In the genomic region with DNA sequence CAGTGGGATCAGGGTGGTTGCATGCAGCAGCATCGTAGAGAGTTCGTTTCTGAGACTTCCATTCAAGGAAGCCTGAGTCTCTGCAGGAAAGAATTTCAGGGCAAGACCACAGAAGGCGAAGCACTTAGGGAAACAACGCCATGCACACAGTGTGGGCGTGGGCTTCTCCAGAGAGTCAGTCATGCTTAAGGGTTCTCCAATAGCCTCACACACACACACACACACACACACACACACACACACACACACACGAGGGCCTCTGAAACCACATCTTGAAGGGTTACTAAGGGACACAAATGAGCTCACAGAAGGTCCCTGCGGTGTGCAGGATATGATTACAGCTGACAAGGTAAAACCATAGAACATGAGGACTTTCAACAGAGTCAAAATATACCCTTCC, we compare ENCODE assay signal across 16 mouse cellular contexts.
"Had no signal": no experiment of that assay in that cellular context is flagged by ENCODE, and none has a peak within 500 bp of the region (broad histone marks: within the 10 kb centered on the region; RNA-seq: fewer than 3 reads in every experiment).

No protein-coding gene starts in this region.

- H3K4me1 ChIP-seq: kidney, embryonic 15.5 days had no signal

- ATAC-seq: intestine, postnatal 0 days; liver, postnatal 0 days; midbrain, embryonic 16.5 days had no signal

- H3K9ac ChIP-seq: kidney, embryonic 15.5 days; limb, embryonic 15.5 days; liver, embryonic 14.5 days; liver, postnatal 0 days; midbrain, embryonic 12.5 days had no signal

- H3K9me3 ChIP-seq: kidney, embryonic 15.5 days; limb, embryonic 15.5 days; midbrain, embryonic 12.5 days had no signal

- H3K4me2 ChIP-seq: kidney, embryonic 15.5 days; limb, embryonic 15.5 days; liver, embryonic 11.5 days; midbrain, embryonic 12.5 days had no signal

- DNase-seq: kidney, adult 8-10 months; kidney, postnatal 10 days; kidney, postnatal 36 days; left cerebral cortex, postnatal 4 days; liver, postnatal 0 days; right cerebral cortex, postnatal 4 days; thymus, postnatal 36 days had no signal

- H3K4me3 ChIP-seq: kidney, embryonic 15.5 days; limb, embryonic 15.5 days; midbrain, embryonic 12.5 days; myocyte had no signal

- H3K27me3 ChIP-seq: kidney, embryonic 15.5 days; limb, embryonic 15.5 days; midbrain, embryonic 12.5 days had no signal

- H3K27ac ChIP-seq: kidney, embryonic 15.5 days; limb, embryonic 15.5 days; liver, embryonic 14.5 days; midbrain, embryonic 12.5 days; stomach, postnatal 0 days had no signal

- H3K36me3 ChIP-seq: kidney, embryonic 15.5 days; limb, embryonic 15.5 days; midbrain, embryonic 12.5 days had no signal
